Mouse (Mus musculus): ENCODE measurements around the gene Palm2.

Palm2 gene

GRCm38 (mm10) chr4:57514003-57514937 is 80.2 kb downstream of the Palm2 start:
- DNase-seq (ENCODE audit: low spot score), result no peak

GRCm38 (mm10) chr4:57515356-57515755 is 81.3 kb downstream of the Palm2 start:
- no peak for DNase-seq (ENCODE audit: low spot score)

- DNase-seq (ENCODE audit: low spot score), result no peak
Observed at GRCm38 (mm10) chr4:57523456-57523855, 89.4 kb downstream of the Palm2 start.

GRCm38 (mm10) chr4:57524461-57524860 is 90.4 kb downstream of the Palm2 start:
- DNase-seq (ENCODE audit: low spot score), result no peak

GRCm38 (mm10) chr4:57525221-57526011 is 91.4 kb downstream of the Palm2 start:
- no peak for DNase-seq (ENCODE audit: low spot score)

GRCm38 (mm10) chr4:57528296-57528695 is 94.2 kb downstream of the Palm2 start:
- no peak for DNase-seq (ENCODE audit: low spot score)

GRCm38 (mm10) chr4:57533686-57534085 is 99.6 kb downstream of the Palm2 start:
- DNase-seq (ENCODE audit: low spot score), result no peak

GRCm38 (mm10) chr4:57534232-57534631 is 100.2 kb downstream of the Palm2 start:
- DNase-seq (ENCODE audit: low spot score), result no peak

GRCm38 (mm10) chr4:57535087-57535486 is 101.0 kb downstream of the Palm2 start:
- no peak for DNase-seq (ENCODE audit: low spot score)

GRCm38 (mm10) chr4:57538029-57538688 is 104.1 kb downstream of the Palm2 start:
- DNase-seq (ENCODE audit: low spot score), result no peak

GRCm38 (mm10) chr4:57543692-57544256 is 109.7 kb downstream of the Palm2 start:
- DNase-seq (ENCODE audit: low spot score), result no peak

- DNase-seq (ENCODE audit: low spot score), result no peak
Observed at GRCm38 (mm10) chr4:57547785-57548184, 113.7 kb downstream of the Palm2 start.

GRCm38 (mm10) chr4:57550216-57550615 is 116.2 kb downstream of the Palm2 start:
- no peak for DNase-seq (ENCODE audit: low spot score)

GRCm38 (mm10) chr4:57557102-57557501 is 123.1 kb downstream of the Palm2 start:
- no peak for DNase-seq (ENCODE audit: low spot score)

GRCm38 (mm10) chr4:57559438-57559837 is 125.4 kb downstream of the Palm2 start:
- DNase-seq (ENCODE audit: low spot score), result no peak

- DNase-seq (ENCODE audit: low spot score), result no peak
Observed at GRCm38 (mm10) chr4:57560010-57560409, 126.0 kb downstream of the Palm2 start.

GRCm38 (mm10) chr4:57561055-57561454 is 127.0 kb downstream of the Palm2 start:
- no peak for DNase-seq (ENCODE audit: low spot score)

- DNase-seq (ENCODE audit: low spot score), result no peak
Observed at GRCm38 (mm10) chr4:57565283-57565682, 131.2 kb downstream of the Palm2 start.

- DNase-seq (ENCODE audit: low spot score), result no peak
Observed at GRCm38 (mm10) chr4:57565811-57566210, 131.8 kb downstream of the Palm2 start.

- DNase-seq (ENCODE audit: low spot score), result peak; percentile 44
Observed at GRCm38 (mm10) chr4:57567666-57568206, 133.7 kb downstream of the Palm2 start, which contains the start of gene Pakap. Gene Pakap, plus strand, starts transcription at chr4:57568179.

- DNase-seq (ENCODE audit: low spot score), result no peak
Observed at GRCm38 (mm10) chr4:57568268-57569068, 134.4 kb downstream of the Palm2 start.
